Mouse (Mus musculus) kidney, adult 2 months (tissue): ENCODE measurements at regions not wholly inside any gene's neighbourhood (a gene's known extent, or its start where the extent isn't known, plus 50 kb on each side); places are given as distances from the start of the nearest gene placed in this dataset.

Experiments
- DNase-seq: peaks from one replicate; pipeline ENCODE4 v3.0.0; 2021
- H3K27ac ChIP-seq: fragments of 200-500 bp; 2 replicates; pipeline ENCODE4 v1.5.1; 2012; ENCODE audit warnings: low read depth, low read length, control low read depth, inconsistent platforms; ENCODE audit not compliant: insufficient read depth
- H3K27me3 ChIP-seq: fragments of 200-500 bp; replicated peaks from 2 replicates; pipeline ENCODE4 v1.6.1; 2012; ENCODE audit warnings: mild to moderate bottlenecking, moderate library complexity, low read length, inconsistent platforms; ENCODE audit not compliant: control insufficient read depth, insufficient read depth
- H3K36me3 ChIP-seq: fragments of 200-500 bp; 2 replicates; pipeline ENCODE4 v1.6.1; 2012; ENCODE audit warnings: mild to moderate bottlenecking, moderate library complexity, low read length, inconsistent platforms; ENCODE audit not compliant: control insufficient read depth, insufficient read depth
- H3K4me1 ChIP-seq: fragments of 200-500 bp; 2 replicates; pipeline ENCODE4 v1.6.1; 2011; ENCODE audit warnings: low read length; ENCODE audit not compliant: control insufficient read depth, insufficient read depth
- H3K4me3 ChIP-seq: fragments of 200-500 bp; 2 replicates; pipeline ENCODE4 v1.5.1; 2011; ENCODE audit warnings: mild to moderate bottlenecking, low read depth, low read length, control low read depth; ENCODE audit not compliant: insufficient read depth
- CTCF ChIP-seq: fragments of 200-500 bp; conservative IDR thresholded peaks from 2 replicates; pipeline ENCODE4 v1.5.1; 2011; ENCODE audit warnings: low read depth, mild to moderate bottlenecking, control low read depth, low read length, moderate library complexity, mixed read lengths; ENCODE audit not compliant: insufficient read depth, insufficient read length
- POLR2A ChIP-seq: fragments of 200-500 bp; IDR thresholded peaks from one replicate; pipeline ENCODE4 v1.6.1; 2011; ENCODE audit warnings: low read depth, low read length, control low read depth

- no peaks in the 10 kb centered on the region for H3K4me1 ChIP-seq
- no peaks in the 10 kb centered on the region for H3K27me3 ChIP-seq
- no peak for DNase-seq
- no peaks in the 10 kb centered on the region for H3K36me3 ChIP-seq
- H3K27ac ChIP-seq, result no peak overlapping the region
- no peak for TF ChIP-seq POLR2A
- TF ChIP-seq CTCF, result no peak
- no peak overlapping the region for H3K4me3 ChIP-seq
Measured at GRCm38 (mm10) chr7:57958871-57959270, 449.0 kb upstream of the Gabra5 start.
